Mouse (Mus musculus) ES-Bruce4 (cell line): ENCODE data around the gene Bad. TPM values are rescaled to one million over a fixed set of nuclear protein-coding genes. Genes with fewer than 3 reads are reported as not detected.
A peak's percentile ranks its signal among the peaks of the same experiment; 100 is the strongest.

Source experiments
- H3K27ac ChIP-seq: 2 replicates; pipeline ENCODE4 v1.5.1; 2012; ENCODE audit warnings: low read length, inconsistent platforms; ENCODE audit not compliant: insufficient read depth
- H3K27me3 ChIP-seq: 2 replicates; pipeline ENCODE4 v1.6.1; 2012; ENCODE audit warnings: mild to moderate bottlenecking, low read length, inconsistent platforms; ENCODE audit not compliant: control insufficient read depth, poor library complexity, insufficient read depth, severe bottlenecking
- H3K36me3 ChIP-seq: 2 replicates; pipeline ENCODE4 v1.6.1; 2012; ENCODE audit warnings: inconsistent platforms, mild to moderate bottlenecking, low read length, moderate library complexity; ENCODE audit not compliant: control insufficient read depth, poor library complexity, insufficient read depth, severe bottlenecking
- H3K4me1 ChIP-seq: one replicate; pipeline ENCODE4 v1.8.1; 2011; ENCODE audit warnings: low read length; ENCODE audit not compliant: control insufficient read depth, insufficient read depth
- H3K4me3 ChIP-seq: 2 replicates; pipeline ENCODE4 v1.5.1; 2011; ENCODE audit warnings: low read depth, mild to moderate bottlenecking, low read length
- H3K9ac ChIP-seq: 2 replicates; pipeline ENCODE4 v1.6.1; 2012; ENCODE audit warnings: low read depth, mild to moderate bottlenecking, inconsistent platforms; ENCODE audit not compliant: poor library complexity, severe bottlenecking
- H3K9me3 ChIP-seq: replicated peaks from 2 replicates; pipeline ENCODE4 v1.6.1; 2012; ENCODE audit warnings: mild to moderate bottlenecking, low read length, inconsistent platforms; ENCODE audit not compliant: control insufficient read depth, poor library complexity, insufficient read depth, severe bottlenecking
- CTCF ChIP-seq: IDR thresholded peaks from one replicate; pipeline ENCODE4 v1.8.1; 2011; ENCODE audit warnings: low read depth, low read length
- EP300 ChIP-seq: IDR thresholded peaks from 2 replicates; pipeline ENCODE4 v1.6.1; 2011; ENCODE audit warnings: low read depth, low read length; ENCODE audit not compliant: insufficient read depth
- POLR2A ChIP-seq: IDR thresholded peaks from one replicate; pipeline ENCODE4 v1.8.1; 2011; ENCODE audit warnings: low read length; ENCODE audit not compliant: insufficient read depth
- polyA plus RNA-seq: library from polyadenylated mRNA; stranded (reverse); fragments of >200 nt; gene quantifications from 2 replicates; pipeline ENCODE4 v1.2.4, GENCODE M21; 2011; ENCODE audit warnings: low read depth; ENCODE audit not compliant: missing spikeins, insufficient read depth, insufficient read length

Bad gene
- polyA plus RNA-seq, 1 experiment = 14.6 TPM

DNA sequence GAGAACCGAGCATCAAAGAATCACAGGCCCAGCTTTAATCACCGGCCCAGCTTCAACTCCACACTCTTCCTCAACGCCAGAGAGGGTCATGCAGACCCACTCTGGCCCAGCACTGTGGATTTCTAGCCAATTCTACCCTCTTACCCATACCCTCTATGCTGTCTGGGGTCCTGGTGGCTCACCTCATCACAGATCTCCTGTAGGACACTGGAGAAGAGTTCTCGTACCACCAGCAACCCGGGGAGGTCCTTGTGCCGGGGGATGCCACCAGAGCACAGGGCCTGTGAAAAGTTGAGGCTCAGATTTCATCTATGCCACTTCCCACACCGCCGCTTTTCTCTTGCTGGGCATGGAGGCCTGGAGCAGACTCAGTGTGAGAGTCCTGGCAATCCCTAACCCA, 52.8 kb downstream of the Bad start:
- Histone ChIP-seq H3K27me3 (no peaks in the 10 kb centered on the region), H3K4me3 (no peak overlapping the region), H3K9me3 (no peaks in the 10 kb centered on the region; the same call in 1 of the 2 replicates), H3K9ac (no peak overlapping the region), H3K27ac (no peak overlapping the region), H3K36me3 (no peaks in the 10 kb centered on the region), H3K4me1 (no peaks in the 10 kb centered on the region)
- TF ChIP-seq EP300 = no peak
- TF ChIP-seq POLR2A = no peak
- no peak for TF ChIP-seq CTCF

DNA sequence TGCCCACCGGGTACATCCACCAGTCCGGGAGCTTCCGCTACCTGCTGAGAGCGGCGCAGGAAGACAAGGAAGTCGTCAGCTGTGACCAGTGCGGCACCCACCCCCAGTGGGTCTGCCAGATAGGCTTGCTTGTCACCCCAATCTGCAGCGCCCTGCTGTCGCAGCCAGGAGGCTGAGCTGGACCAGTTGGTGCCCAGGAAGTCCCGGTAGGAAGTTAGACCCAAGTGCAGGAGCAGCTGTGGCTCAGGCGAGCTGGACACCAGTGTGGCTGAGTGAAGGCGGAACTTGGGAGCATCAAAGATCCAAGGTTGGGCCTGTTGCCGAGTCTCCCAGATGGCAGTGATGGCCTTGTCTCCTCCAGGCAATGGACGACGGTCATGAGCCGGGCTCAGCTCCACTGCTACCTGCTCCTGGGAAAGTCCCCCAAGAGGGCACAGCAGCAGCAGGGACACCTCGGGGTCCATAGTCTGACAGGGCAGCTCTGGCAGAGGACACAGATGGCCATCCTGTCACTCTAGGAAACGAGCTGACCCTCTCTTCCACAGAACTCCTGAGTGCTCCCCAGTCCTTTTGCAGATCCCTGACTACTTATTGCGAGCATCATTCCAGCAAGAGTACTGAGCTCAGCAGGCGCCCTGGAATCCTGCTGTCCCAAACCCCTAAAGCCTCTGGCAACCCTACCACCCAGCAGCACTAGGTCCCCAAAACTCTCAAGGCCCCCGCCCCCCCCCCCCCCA, 53.8 kb downstream of the Bad start:
- Histone ChIP-seq H3K27ac (no peak overlapping the region), H3K4me1 (no peaks in the 10 kb centered on the region), H3K9me3 (no peaks in the 10 kb centered on the region; the same call in 1 of the 2 replicates), H3K27me3 (no peaks in the 10 kb centered on the region), H3K4me3 (peak overlapping the region; percentile 64), H3K36me3 (no peaks in the 10 kb centered on the region), H3K9ac (peak overlapping the region; percentile 72)
- TF ChIP-seq POLR2A = no peak
- TF ChIP-seq EP300 = no peak
- no peak for TF ChIP-seq CTCF

DNA sequence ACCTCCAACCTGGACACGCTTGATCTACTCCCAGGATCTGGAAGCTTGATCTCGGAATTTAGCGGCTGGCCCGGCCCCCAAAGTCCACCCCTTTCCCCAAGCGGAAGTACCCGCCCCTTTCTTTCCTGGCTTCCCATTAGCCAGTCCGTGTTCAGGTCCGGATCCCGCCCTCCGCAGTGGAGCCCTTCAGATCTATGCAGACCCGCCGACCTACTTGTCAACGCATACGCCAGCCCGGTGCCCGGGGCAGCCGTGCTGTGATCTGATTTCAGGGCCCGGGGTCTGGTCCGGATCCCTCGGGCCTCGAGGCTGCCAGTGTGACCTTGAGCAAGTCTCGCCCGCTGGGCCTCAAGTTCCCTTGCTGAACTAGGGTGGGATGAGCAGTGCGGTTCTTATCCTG, 54.3 kb downstream of the Bad start, which contains the start of the genes Nudt22 and Trpt1:
Gene Nudt22 (minus strand): TSS at position 112 of the 400 bp plus-strand sequence.
Gene Trpt1 (plus strand): TSS at position 126 of the 400 bp plus-strand sequence.
- Histone ChIP-seq H3K36me3 (no peaks in the 10 kb centered on the region), H3K9ac (peak within 1 kb of the TSS; percentile 72), H3K4me1 (no peaks in the 10 kb centered on the region), H3K4me3 (peak within 1 kb of the TSS; percentile 81), H3K27ac (no peak within 1 kb of the TSS), H3K9me3 (no peaks in the 10 kb centered on the region; the same call in 1 of the 2 replicates), H3K27me3 (no peaks in the 10 kb centered on the region)
- TF ChIP-seq POLR2A (peak; percentile 35), EP300 (no peak), CTCF (no peak)

DNA sequence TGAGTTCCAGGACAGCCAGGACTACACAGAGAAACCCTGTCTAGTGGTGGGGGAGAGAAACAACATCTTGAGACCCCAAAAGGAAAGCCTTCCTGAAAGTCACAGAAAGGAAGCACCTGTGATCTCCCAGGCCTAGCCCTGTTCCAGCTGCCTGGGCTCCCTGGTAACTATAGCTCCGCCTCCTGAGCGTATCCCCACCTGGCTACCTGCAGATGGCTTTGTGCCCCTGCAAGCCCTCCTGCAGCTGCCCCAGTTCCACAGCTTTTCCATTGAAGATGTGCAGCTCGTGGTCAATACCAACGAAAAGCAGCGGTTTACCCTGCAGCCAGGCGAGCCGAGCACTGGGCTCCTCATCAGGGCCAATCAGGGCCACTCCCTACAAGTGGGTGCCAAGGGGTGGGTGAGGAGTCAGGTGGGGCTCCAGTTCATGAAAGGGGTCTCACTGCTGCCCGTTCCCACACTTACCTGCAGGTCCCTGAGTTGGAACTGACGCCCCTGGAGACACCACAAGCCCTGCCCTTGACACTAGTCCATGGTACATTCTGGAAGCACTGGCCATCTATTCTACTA, 56.1 kb downstream of the Bad start:
- no peak for TF ChIP-seq CTCF
- no peak for TF ChIP-seq POLR2A
- TF ChIP-seq EP300 = no peak
- no peaks in the 10 kb centered on the region for H3K4me1 ChIP-seq
- no peak overlapping the region for H3K27ac ChIP-seq
- H3K9ac ChIP-seq = no peak overlapping the region
- no peak overlapping the region for H3K4me3 ChIP-seq
- no peaks in the 10 kb centered on the region for H3K36me3 ChIP-seq
- no peaks in the 10 kb centered on the region; the same call in 1 of the 2 replicates for H3K9me3 ChIP-seq
- no peaks in the 10 kb centered on the region for H3K27me3 ChIP-seq

DNA sequence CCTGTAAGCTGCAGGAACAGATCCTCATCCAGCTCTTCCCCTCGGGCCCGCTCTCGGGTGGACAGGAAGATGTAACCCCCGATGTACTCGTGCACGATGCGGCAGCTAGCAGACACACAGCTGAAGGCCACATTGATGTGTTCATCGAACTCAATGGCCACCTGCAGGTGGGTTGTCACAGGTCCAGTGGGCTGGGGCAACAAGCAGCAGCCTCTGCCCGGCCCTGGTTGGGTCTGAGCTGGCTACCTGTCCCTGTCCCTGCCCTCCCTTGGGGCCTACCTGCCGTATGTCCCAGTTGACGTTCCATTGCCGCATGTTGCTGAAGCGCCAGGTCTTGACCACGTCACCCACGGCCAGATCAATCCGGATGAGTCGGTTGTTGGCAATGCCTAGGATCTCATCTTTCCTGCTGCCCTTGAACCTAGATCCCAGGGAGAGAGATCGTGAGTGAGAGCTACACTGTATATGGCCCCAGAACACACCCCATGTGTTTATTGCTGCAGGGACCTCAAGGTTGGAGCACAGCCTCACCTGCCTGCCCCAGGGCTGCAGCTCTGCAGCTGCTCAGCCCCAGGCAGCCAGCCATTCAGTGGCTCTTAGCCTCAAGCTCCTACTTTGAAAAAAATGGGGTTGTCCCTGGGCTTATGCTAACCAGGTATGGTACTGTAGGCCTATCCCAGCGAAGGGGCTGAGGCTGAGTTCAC, 57.9 kb downstream of the Bad start:
- TF ChIP-seq CTCF (no peak), POLR2A (no peak), EP300 (no peak)
- no peaks in the 10 kb centered on the region; the same call in 1 of the 2 replicates for H3K9me3 ChIP-seq
- H3K27me3 ChIP-seq = no peaks in the 10 kb centered on the region
- H3K4me3 ChIP-seq = no peak overlapping the region
- H3K36me3 ChIP-seq = no peaks in the 10 kb centered on the region
- H3K4me1 ChIP-seq = no peaks in the 10 kb centered on the region
- no peak overlapping the region for H3K9ac ChIP-seq
- H3K27ac ChIP-seq = no peak overlapping the region

Other genes starting within 250 kb of the Bad start
- gene Rps6ka4, start 101.2 kb upstream of the Bad start, polyA plus RNA-seq = 4.5 and 5.2 TPM in 2 replicates
- 1.1 and 1.9 TPM in 2 replicates for gene Ccdc88b, start 83.7 kb upstream of the Bad start, polyA plus RNA-seq
- 109 and 112 TPM in 2 replicates for gene Trmt112, start 32.2 kb upstream of the Bad start, polyA plus RNA-seq
- gene Prdx5, start 31.8 kb upstream of the Bad start, polyA plus RNA-seq = 56.4 and 66.9 TPM in 2 replicates
- 13.6 and 16.7 TPM in 2 replicates for gene Esrra, start 20.0 kb upstream of the Bad start, polyA plus RNA-seq
- 1.4 and 1.8 TPM in 2 replicates for gene Catsperz, start 16.5 kb upstream of the Bad start, polyA plus RNA-seq
- gene Kcnk4, start 7.3 kb upstream of the Bad start, polyA plus RNA-seq = 1.5 TPM in 1 of 2 replicates, not detected in the other
- gene Gpr137, start 619 bp downstream of the Bad start, polyA plus RNA-seq = 9.0 and 12.8 TPM in 2 replicates
- 151 and 166 TPM in 2 replicates for gene Ppp1r14b, start 33.1 kb downstream of the Bad start, polyA plus RNA-seq
- gene Plcb3, start 34.6 kb downstream of the Bad start, polyA plus RNA-seq = 42.4 and 45.6 TPM in 2 replicates
- 40.4 and 45.5 TPM in 2 replicates for gene Fkbp2, start 38.6 kb downstream of the Bad start, polyA plus RNA-seq
- 44.7 and 49.1 TPM in 2 replicates for gene Vegfb, start 45.8 kb downstream of the Bad start, polyA plus RNA-seq
- gene Dnajc4, start 50.7 kb downstream of the Bad start, polyA plus RNA-seq = 14.8 and 15.8 TPM in 2 replicates
- gene Nudt22, start 54.3 kb downstream of the Bad start, polyA plus RNA-seq = 6.8 and 7.7 TPM in 2 replicates
- 7.3 and 8.4 TPM in 2 replicates for gene Trpt1, start 54.3 kb downstream of the Bad start, polyA plus RNA-seq
- gene Fermt3, start 77.6 kb downstream of the Bad start, polyA plus RNA-seq = 0.59 and 1.0 TPM in 2 replicates
- 519 and 544 TPM in 2 replicates for gene Stip1, start 98.1 kb downstream of the Bad start, polyA plus RNA-seq
- gene Macrod1, start 114.9 kb downstream of the Bad start, polyA plus RNA-seq = 6.7 and 7.6 TPM in 2 replicates
- 0.51 and 0.82 TPM in 2 replicates for gene Flrt1, start 163.9 kb downstream of the Bad start, polyA plus RNA-seq